Mouse (Mus musculus) forebrain, embryonic 12.5 days (tissue): Measurements from ENCODE around the gene Ccr1l1. TPM values are rescaled to one million over a fixed set of nuclear protein-coding genes. Genes with fewer than 3 reads are reported as not detected.

ENCODE experiments used
- ATAC-seq: fragments of 200-750 bp; cut with Nextera tagmentation; 2 replicates; pipeline ENCODE4 v1.8.0; 2017; ENCODE audit warnings: moderate TSS enrichment; ENCODE audit not compliant: low FRiP score
- H3K27ac ChIP-seq: fragments of 300-500 bp; sonication (generic); 2 replicates; pipeline ENCODE4 v1.5.1; 2016; ENCODE audit warnings: mild to moderate bottlenecking
- H3K27me3 ChIP-seq: fragments of 300-500 bp; sonication (generic); 2 replicates; pipeline ENCODE4 v1.6.1; 2016; ENCODE audit warnings: mild to moderate bottlenecking
- H3K36me3 ChIP-seq: fragments of 300-500 bp; sonication (generic); replicated peaks from 2 replicates; pipeline ENCODE4 v1.6.1; 2016; ENCODE audit warnings: mild to moderate bottlenecking
- H3K4me1 ChIP-seq: fragments of 300-500 bp; sonication (generic); 2 replicates; pipeline ENCODE4 v1.6.1; 2016
- H3K4me2 ChIP-seq: fragments of 300-500 bp; sonication (generic); 2 replicates; pipeline ENCODE4 v1.6.1; 2016; ENCODE audit warnings: mild to moderate bottlenecking, moderate library complexity
- H3K4me3 ChIP-seq: fragments of 300-500 bp; sonication (generic); replicated peaks from 2 replicates; pipeline ENCODE4 v1.5.1; 2016; ENCODE audit warnings: mild to moderate bottlenecking
- H3K9ac ChIP-seq: fragments of 300-500 bp; sonication (generic); 2 replicates; pipeline ENCODE4 v1.6.1; 2016; ENCODE audit warnings: mild to moderate bottlenecking
- H3K9me3 ChIP-seq: fragments of 300-500 bp; sonication (generic); 2 replicates; pipeline ENCODE4 v1.6.1; 2016
- WGBS: fragments of 180-500 bp; shearing (Covaris S2); methylation state at CpG from one replicate; pipeline ENCODE4 v1.1.7; 2016; 5-methylcytosine and 5-hydroxymethylcytosine counted together
- polyA plus RNA-seq: library from polyadenylated mRNA; unstranded; fragments of >200 nt; fragmentation: Nextera tagmentation; extraction: Ambion mirVana; gene quantifications from 2 replicates; pipeline ENCODE4 v1.2.1, GENCODE M21; 2016

Gene Ccr1l1
- polyA plus RNA-seq, 1 experiment from 2014 or later, result not detected

DNA sequence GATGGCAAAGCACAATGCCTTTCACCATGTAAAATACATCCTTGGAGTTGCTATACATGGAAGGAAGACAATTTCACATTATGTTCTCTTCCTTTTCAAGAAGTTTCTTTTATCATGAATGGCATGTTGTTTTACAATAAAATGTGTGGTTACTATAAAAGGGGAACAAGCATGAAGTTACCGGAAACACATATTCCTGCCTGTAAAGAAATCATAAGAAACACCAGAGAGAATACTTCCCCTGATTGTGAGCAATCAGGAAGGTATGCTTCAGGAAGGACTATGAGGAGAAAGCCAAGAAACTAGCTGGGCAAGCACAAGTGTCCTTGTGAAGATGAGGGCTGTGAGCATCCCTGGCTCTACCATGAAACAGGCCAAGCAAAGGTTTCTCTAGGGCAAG lies 27.0 kb downstream of the Ccr1l1 start:
- no peak for ATAC-seq
- no peak overlapping the region for H3K4me3 ChIP-seq
- no peak overlapping the region for H3K27ac ChIP-seq
- H3K4me2 ChIP-seq, result no peak overlapping the region
- H3K36me3 ChIP-seq, result no peaks in the 10 kb centered on the region
- H3K27me3 ChIP-seq, result no peaks in the 10 kb centered on the region
- WGBS, result 94% methylated on average over 1 of the region's 1 CpGs
- no peak overlapping the region for H3K9ac ChIP-seq
- H3K9me3 ChIP-seq, result no peaks in the 10 kb centered on the region
- H3K4me1 ChIP-seq, result no peaks in the 10 kb centered on the region

DNA sequence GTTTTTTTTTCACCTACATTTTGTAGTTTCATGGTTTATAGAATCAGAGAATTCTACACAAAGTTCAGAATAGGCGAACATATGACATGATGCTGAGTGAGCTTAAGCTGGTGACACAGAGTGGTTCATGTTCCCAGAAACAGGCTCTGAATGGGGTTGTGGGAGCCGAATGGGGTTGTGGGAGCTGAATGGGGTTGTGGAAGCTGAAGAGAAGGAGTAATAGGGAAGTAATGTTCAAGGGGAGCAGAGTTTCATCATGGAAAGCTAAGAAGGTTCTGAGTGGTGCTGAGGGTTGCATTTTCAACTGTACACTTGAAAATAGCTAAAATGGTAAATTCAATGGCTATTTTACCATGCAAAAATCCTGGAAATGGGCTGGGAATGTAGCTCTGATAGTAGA lies 28.8 kb downstream of the Ccr1l1 start:
- no peaks in the 10 kb centered on the region for H3K4me1 ChIP-seq
- H3K9me3 ChIP-seq, result no peaks in the 10 kb centered on the region
- no peak for ATAC-seq
- H3K9ac ChIP-seq, result no peak overlapping the region
- H3K4me2 ChIP-seq, result no peak overlapping the region
- WGBS, result 82% methylated on average over 2 of the region's 2 CpGs
- H3K27ac ChIP-seq, result no peak overlapping the region
- no peaks in the 10 kb centered on the region for H3K36me3 ChIP-seq
- H3K27me3 ChIP-seq, result no peaks in the 10 kb centered on the region
- no peak overlapping the region for H3K4me3 ChIP-seq

DNA sequence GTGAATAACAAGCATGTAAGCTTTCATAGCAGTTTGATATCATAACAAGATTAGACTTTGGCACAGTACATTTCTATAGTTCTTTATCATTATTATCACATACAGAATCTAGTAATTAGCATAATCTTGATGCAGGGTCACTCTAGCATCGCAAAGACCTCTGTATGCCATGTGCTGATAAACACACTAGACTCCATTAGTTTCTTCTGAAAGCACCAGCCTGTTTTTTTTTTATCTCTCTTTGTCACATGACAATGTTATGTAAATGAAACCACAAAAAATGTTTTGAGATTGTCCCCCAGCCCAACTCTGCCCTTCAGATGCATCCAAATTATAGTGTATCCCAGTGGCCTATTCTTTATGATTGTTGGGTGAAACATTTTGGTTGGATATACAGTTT lies 30.4 kb downstream of the Ccr1l1 start:
- H3K9me3 ChIP-seq, result no peaks in the 10 kb centered on the region
- H3K27ac ChIP-seq, result no peak overlapping the region
- H3K4me3 ChIP-seq, result no peak overlapping the region
- 93% methylated on average over 1 of the region's 1 CpGs for WGBS
- no peak overlapping the region for H3K4me2 ChIP-seq
- H3K4me1 ChIP-seq, result no peaks in the 10 kb centered on the region
- H3K9ac ChIP-seq, result no peak overlapping the region
- ATAC-seq, result no peak
- H3K36me3 ChIP-seq, result no peaks in the 10 kb centered on the region
- no peaks in the 10 kb centered on the region for H3K27me3 ChIP-seq

DNA sequence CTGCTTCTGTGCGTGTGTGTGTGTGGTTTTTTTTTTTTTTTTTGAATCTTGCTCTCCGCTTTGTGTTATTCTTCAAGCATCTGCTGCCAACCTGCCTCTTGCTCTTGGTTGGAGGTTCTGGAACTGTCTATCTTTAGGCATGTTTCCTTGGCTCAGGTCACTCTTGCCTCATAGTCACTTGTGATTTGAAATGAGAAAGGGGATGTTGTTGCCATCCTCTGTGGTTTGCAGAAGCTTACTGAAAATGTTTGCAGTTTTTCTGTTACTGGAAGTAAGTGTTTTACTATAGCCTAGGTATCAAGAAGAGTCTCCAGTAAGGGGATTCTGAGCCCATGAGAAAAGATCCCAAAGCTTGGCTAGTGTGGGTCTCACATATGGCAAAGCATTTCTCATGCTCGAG lies 36.2 kb downstream of the Ccr1l1 start:
- Histone ChIP-seq H3K4me1 (no peaks in the 10 kb centered on the region), H3K4me2 (no peak overlapping the region), H3K9ac (no peak overlapping the region), H3K4me3 (no peak overlapping the region), H3K36me3 (no peaks in the 10 kb centered on the region), H3K27me3 (no peaks in the 10 kb centered on the region), H3K9me3 (no peaks in the 10 kb centered on the region), H3K27ac (no peak overlapping the region)
- ATAC-seq, result no peak
- WGBS, result 89% methylated on average over 3 of the region's 3 CpGs

DNA sequence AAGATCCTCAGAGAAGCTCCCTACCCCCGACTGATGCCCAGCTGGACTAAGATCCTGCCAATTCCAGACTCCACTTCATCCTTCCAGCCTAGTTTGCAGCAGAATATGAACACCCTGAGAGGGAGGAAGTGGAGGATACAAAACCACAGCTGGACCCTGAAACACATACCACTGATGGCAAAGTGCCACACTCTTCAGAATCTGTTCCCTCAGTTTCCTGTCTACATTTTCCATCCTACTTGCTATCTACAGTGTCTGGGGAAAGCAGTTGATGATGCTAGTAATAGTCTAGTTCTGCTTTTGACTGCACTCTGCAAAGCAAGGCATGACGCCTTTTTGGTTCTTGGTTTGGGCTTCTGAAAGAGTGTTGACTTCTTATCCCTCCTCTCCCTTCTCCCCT lies 36.9 kb downstream of the Ccr1l1 start:
- Histone ChIP-seq H3K4me2 (no peak overlapping the region), H3K9me3 (no peaks in the 10 kb centered on the region), H3K27me3 (no peaks in the 10 kb centered on the region), H3K9ac (no peak overlapping the region), H3K36me3 (no peaks in the 10 kb centered on the region), H3K4me1 (no peaks in the 10 kb centered on the region), H3K4me3 (no peak overlapping the region), H3K27ac (no peak overlapping the region)
- 91% methylated on average over 2 of the region's 2 CpGs for WGBS
- no peak for ATAC-seq

DNA sequence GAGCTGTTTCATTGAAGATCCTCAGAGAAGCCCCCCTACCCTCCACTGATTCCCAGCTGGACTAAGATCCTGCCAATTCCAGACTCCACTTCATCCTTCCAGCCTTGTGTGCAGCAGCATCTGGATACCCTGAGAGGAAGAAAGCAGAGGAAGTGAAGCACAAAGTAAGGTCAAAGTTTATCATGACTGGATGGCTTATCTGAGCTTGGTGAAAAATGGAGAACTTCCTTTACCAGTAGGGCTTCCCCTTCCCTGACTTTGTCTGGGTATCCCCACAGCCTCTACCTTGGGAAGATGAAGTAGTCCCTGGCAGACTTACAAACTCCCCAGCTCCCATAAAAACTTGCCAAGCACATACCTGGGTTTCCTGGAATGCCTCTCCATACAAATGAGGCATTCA lies 37.6 kb downstream of the Ccr1l1 start:
- no peaks in the 10 kb centered on the region for H3K36me3 ChIP-seq
- H3K27ac ChIP-seq, result no peak overlapping the region
- H3K9ac ChIP-seq, result no peak overlapping the region
- no peaks in the 10 kb centered on the region for H3K27me3 ChIP-seq
- ATAC-seq, result no peak
- no peaks in the 10 kb centered on the region for H3K4me1 ChIP-seq
- H3K4me3 ChIP-seq, result no peak overlapping the region
- no peak overlapping the region for H3K4me2 ChIP-seq
- no peaks in the 10 kb centered on the region for H3K9me3 ChIP-seq

DNA sequence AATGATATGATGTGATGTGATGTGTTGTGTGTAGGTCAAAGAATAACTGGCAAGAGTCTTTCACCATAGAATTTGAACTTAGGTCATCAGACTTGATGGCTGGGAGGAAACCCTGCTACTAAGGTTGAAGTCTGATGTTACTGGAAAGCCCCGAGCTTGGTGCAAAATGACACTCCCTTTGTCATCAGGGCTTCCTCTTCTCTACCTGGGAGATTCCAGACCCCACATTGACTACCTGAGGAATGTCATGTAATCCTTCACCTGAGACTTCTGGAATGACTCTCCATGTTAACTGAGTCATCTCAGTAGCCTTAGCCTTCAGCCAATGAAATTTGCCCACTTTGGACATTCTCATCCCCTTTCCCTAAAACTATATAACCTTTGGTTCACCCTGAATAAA lies 38.0 kb downstream of the Ccr1l1 start:
- no peak overlapping the region for H3K4me3 ChIP-seq
- no peaks in the 10 kb centered on the region for H3K27me3 ChIP-seq
- no peak overlapping the region for H3K9ac ChIP-seq
- no peak overlapping the region for H3K27ac ChIP-seq
- H3K4me2 ChIP-seq, result no peak overlapping the region
- ATAC-seq, result no peak
- H3K4me1 ChIP-seq, result no peaks in the 10 kb centered on the region
- H3K9me3 ChIP-seq, result no peaks in the 10 kb centered on the region
- H3K36me3 ChIP-seq, result no peaks in the 10 kb centered on the region
- 86% methylated on average over 1 of the region's 1 CpGs for WGBS

DNA sequence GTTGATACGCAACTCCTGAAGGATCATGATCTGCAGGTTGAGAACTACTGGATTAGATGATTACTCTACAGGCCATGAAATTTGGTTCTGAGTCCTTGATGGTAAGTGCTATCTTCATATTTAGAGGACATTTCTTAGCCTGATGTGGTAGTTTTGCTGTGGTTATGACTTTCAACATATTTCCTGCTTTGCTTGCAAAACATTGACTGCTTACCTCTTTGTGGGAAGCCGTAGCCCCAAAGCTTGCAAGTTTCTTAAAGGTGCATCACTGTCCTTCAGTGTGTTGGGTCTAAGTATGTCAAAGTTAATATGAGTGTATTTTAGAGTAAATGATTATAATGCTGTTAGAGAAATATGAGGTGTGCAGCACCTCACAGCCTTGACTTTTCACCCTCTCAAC lies 40.2 kb downstream of the Ccr1l1 start:
- no peaks in the 10 kb centered on the region for H3K4me1 ChIP-seq
- no peak for ATAC-seq
- no peak overlapping the region for H3K9ac ChIP-seq
- no peaks in the 10 kb centered on the region for H3K9me3 ChIP-seq
- no peak overlapping the region for H3K4me2 ChIP-seq
- no peaks in the 10 kb centered on the region for H3K27me3 ChIP-seq
- H3K4me3 ChIP-seq, result no peak overlapping the region
- WGBS, result 94% methylated on average over 2 of the region's 2 CpGs
- no peaks in the 10 kb centered on the region for H3K36me3 ChIP-seq
- H3K27ac ChIP-seq, result no peak overlapping the region

DNA sequence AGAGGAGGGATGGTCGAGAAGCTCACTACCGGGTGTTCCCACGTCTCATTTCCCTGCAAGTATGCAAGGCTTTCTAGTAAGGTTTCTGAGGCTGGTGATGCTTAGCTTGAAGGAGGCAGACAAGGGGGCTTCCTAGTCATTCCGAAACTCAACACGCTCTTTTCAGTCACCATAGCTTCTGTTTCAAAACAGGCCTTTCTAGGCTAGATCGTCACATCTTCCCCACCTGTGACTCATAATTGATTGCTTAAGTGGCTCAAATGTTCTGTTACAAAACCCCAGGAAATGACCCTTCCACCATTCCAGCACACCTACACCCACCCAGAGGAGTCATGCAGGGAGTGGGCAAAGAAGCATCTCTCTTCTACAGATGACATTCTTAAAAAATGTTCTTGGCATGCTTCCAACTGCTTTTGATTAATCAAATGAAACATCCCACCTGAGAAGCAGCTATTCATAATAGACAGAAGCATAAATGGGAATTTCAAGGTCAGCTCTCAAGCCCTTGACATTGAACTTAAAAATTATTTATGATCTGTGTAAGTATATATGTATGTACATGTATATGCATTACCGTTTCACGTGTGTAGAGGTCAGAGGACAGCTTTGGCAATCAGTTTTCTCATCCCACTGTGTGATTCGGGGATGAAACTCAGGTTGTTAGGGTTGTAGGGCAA lies 41.5 kb downstream of the Ccr1l1 start:
- no peak for ATAC-seq

DNA sequence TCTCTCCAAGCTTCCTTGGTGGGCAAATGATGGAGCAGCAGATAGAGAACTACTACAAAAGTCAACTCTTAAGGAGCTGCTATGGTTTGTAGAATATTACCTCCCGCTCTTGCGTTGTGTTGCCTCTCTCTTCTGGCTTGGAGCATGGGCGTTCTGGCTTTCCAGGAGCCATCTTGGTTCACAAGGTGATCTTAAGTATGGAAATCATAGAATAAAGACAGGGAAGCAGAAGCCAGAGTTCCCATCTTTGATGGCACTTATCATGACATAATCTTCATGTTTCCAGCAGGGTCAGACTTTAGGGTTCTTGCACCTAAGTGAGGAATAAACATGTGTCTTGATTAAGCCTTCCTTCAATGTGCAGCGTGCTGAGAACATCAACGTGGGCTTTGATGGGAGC lies 42.4 kb downstream of the Ccr1l1 start:
- Histone ChIP-seq H3K4me3 (no peak overlapping the region), H3K9me3 (no peaks in the 10 kb centered on the region), H3K27ac (no peak overlapping the region), H3K9ac (no peak overlapping the region), H3K36me3 (no peaks in the 10 kb centered on the region), H3K4me2 (no peak overlapping the region), H3K4me1 (no peaks in the 10 kb centered on the region), H3K27me3 (no peaks in the 10 kb centered on the region)
- WGBS, result 93% methylated on average over 5 of the region's 5 CpGs
- no peak for ATAC-seq

More for the DNA sequence above, 41.5 kb downstream of the Ccr1l1 start:
- Histone ChIP-seq H3K4me2 (no peak overlapping the region), H3K27me3 (no peaks in the 10 kb centered on the region), H3K9me3 (no peaks in the 10 kb centered on the region), H3K4me1 (no peaks in the 10 kb centered on the region), H3K36me3 (no peaks in the 10 kb centered on the region), H3K9ac (no peak overlapping the region), H3K4me3 (no peak overlapping the region), H3K27ac (no peak overlapping the region)
- WGBS, result 93% methylated on average over 9 of the region's 9 CpGs

DNA sequence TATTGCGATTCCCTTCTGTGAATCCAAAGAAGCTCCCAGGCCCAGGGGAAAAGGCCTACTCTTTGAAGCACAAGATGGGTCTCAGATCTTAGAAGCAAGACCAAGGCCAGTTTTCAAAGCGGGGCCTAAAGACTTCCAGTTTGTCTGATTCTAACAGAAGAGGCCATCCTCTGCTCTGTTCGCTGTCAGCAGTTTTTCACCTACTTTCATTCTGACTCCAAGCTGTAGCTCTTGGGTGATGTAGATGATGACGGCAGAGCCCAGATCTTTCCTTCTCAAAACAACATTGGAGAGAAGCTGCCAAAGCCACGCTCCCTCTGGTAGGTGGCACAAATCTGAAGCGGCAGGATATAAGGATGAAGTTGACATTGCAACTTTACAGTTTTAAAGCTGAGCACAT lies 42.9 kb downstream of the Ccr1l1 start:
- H3K4me1 ChIP-seq, result no peaks in the 10 kb centered on the region
- H3K27ac ChIP-seq, result no peak overlapping the region
- ATAC-seq, result no peak
- WGBS, result 92% methylated on average over 6 of the region's 6 CpGs
- no peaks in the 10 kb centered on the region for H3K9me3 ChIP-seq
- no peaks in the 10 kb centered on the region for H3K27me3 ChIP-seq
- no peak overlapping the region for H3K4me2 ChIP-seq
- no peaks in the 10 kb centered on the region for H3K36me3 ChIP-seq
- no peak overlapping the region for H3K9ac ChIP-seq
- no peak overlapping the region for H3K4me3 ChIP-seq

DNA sequence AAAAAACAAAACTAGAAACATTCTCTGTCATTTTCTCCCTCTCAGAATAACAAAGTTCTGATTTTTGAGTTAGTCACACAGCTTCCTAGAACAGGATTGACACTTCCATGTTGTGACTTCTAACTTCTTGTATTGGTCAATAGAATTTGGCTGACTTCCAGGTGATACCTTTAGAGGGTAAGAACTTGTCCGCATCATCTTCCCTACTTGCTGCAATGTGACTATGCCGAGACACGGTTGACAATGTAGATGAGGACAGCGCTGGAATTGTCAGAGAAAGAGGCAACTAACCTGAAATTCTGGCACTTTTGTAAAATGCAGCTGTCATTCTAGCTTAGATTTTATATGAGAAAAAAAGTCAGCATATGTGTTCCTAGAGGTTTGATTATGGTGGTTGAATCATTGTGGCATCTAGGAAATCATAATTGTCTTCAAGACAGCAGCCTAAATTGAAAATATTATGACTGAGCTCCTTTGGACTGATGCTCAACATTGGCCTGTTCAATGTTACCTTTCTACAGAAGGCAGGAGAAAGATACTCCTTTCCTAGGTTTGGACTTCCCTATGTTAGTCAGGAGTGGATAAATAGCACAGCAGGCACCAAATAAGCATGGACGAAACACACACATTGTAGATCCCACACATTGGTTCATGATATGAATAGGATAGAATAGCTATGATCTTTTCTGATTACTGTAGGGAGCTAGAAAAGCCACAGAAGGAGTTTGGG lies 44.3 kb downstream of the Ccr1l1 start:
- 93% methylated on average over 5 of the region's 5 CpGs for WGBS
- H3K4me3 ChIP-seq, result no peak overlapping the region

More for the DNA sequence above, 44.3 kb downstream of the Ccr1l1 start:
- ATAC-seq, result no peak
- H3K36me3 ChIP-seq, result no peaks in the 10 kb centered on the region
- no peak overlapping the region for H3K27ac ChIP-seq
- no peak overlapping the region for H3K4me2 ChIP-seq
- H3K27me3 ChIP-seq, result no peaks in the 10 kb centered on the region
- no peaks in the 10 kb centered on the region for H3K9me3 ChIP-seq
- H3K4me1 ChIP-seq, result no peaks in the 10 kb centered on the region
- H3K9ac ChIP-seq, result no peak overlapping the region
